Mouse (Mus musculus): ENCODE measurements at regions not wholly inside any gene's neighbourhood (a gene's known extent, or its start where the extent isn't known, plus 50 kb on each side); places are given as distances from the start of the nearest gene placed in this dataset.

GRCm38 (mm10) chr12:59415051-59415450 is 195.5 kb upstream of the Fbxo33 start:
- TF ChIP-seq MAFK (IDR thresholded peaks at IDR 0.05; ENCODE audit: insufficient read depth, low read depth, low read length): no peak
- TF ChIP-seq ZNF384 (IDR thresholded peaks at IDR 0.05; ENCODE audit: low read depth, low read length): no peak
- no peak for TF ChIP-seq CHD2 (IDR thresholded peaks at IDR 0.05; ENCODE audit: low read depth, low read length)
- TF ChIP-seq ZC3H11A (IDR thresholded peaks at IDR 0.05; ENCODE audit: borderline replicate concordance, low read depth, low read length): no peak

Data from ES-E14 (cell line).